Mouse (Mus musculus): ENCODE measurements around the gene Eya4.

Eya4 gene

GRCm38 (mm10) chr10:23350011-23350911, at the start of gene Eya4:
Eya4 (minus strand) TSS chr10:23350786.
- no peak for DNase-seq (ENCODE audit: low spot score in 2 of 2)

GRCm38 (mm10) chr10:23395399-23395798, 44.8 kb upstream of the Eya4 start:
- DNase-seq (ENCODE audit: low spot score in 2 of 2), result no peak

DNA sequence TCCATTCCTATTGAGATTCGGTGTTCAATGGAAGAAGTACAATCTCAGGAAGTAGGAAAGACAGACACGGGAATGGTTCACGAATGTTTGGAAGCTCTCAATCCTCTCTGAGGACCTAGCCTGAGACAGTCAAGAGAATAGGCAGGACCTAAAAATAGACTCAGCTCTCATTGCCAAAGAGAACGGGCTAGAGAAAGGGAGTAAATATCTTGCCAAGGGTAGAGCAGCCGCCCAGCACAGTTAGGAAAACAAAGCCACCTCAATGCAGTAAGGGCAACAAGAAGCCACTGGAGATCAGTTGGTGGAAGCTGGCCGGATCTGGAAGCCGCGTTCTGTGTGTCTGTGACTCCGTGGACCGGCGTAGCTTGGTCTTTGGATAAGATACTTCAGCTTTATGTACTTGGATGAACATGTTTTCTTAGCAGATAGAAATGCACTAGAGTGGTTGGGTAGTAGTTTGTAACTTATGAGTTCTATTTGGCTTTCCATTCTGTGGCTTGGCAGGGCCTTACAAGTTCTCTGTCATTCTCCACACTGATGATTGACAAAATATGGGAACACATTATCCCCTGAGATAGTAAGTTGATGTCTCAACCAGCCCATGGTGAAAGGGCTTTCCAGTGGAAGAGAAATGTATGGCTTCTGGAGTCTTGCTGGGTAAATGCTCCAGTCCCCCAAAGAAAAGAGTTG, 44.1 kb upstream of the Eya4 start:
- no peak for DNase-seq (ENCODE audit: low spot score in 2 of 2)

GRCm38 (mm10) chr10:23394152-23394551, 43.6 kb upstream of the Eya4 start:
- DNase-seq (ENCODE audit: low spot score in 2 of 2), result no peak

DNA sequence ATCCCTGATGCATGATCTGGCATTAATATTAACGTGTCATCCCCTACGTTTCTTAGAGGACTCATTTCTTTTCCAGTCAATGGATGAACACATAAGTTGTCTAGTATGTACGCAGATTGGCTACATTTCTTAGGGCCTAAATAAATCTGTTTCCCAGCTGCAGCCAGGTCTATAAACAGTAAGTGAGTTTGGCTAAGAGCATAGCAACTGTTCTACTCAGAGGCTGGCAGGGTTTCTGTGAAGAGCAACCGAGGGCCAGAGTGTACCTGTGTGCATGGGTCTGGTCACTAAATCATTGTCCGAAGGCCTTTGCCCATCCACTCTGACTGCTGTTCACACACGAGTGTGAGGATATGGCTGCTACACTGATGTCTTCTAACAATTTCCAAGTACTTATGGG, 13.3 kb upstream of the Eya4 start:
- no peak for DNase-seq (ENCODE audit: low spot score in 2 of 2)

DNA sequence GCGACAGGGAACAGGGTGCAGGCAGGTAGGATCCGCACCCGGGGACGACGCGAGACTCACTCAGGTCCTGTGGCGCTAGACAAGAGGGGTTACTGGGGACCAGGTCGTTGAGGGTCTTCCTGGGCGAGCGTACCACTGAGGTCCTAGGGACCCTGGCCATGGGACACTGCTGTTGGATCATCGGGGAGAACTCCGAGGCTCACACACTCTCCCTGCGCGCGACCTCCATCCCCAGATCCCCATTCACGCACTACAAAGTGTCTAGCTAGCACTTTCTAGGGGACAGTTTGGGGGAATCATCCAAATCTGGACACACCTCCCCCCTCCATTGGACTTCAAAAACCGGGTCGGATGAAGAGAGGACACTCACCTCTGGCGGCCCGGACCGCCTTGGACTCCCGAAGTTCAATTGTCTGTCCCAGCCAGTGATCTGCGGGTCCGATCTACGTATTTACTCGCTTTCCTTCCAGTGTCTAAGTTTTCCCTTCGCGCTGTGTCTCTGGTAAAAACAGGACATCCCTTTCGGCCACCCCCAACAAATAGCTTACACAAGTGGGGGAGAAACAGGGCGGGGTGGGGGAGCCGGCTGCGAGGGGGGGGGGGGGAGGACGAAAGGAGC, 1.1 kb downstream of the Eya4 start:
- no peak for DNase-seq (ENCODE audit: low spot score in 2 of 2)

DNA sequence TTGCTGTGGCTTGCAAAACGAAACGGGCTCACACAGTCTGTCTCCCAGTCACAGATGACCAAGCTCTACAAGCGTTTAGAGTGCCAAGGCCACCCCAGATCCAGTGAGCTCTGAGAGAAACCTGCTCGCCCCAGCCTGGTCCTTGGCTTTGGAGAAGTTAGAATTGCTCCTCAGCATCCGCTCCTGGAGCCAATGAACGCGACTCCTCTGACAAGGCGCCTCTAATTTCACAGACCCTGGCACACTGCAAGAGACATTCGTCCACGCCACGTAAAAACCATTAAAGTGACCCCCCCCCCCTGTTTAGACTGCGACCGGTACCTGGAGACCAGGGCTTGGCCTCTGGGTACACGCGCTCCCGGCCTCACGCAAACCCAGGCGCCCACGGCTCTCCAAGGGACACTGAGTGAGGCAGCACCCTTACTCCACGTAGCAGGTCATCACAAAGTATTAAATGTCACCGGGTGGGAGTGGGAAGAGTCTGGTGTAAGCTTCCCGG, 1.6 kb downstream of the Eya4 start:
- DNase-seq (ENCODE audit: low spot score in 2 of 2), result no peak

- no peak for DNase-seq (ENCODE audit: low spot score in 2 of 2)
Observed at GRCm38 (mm10) chr10:23348101-23348892, 2.3 kb downstream of the Eya4 start.

DNA sequence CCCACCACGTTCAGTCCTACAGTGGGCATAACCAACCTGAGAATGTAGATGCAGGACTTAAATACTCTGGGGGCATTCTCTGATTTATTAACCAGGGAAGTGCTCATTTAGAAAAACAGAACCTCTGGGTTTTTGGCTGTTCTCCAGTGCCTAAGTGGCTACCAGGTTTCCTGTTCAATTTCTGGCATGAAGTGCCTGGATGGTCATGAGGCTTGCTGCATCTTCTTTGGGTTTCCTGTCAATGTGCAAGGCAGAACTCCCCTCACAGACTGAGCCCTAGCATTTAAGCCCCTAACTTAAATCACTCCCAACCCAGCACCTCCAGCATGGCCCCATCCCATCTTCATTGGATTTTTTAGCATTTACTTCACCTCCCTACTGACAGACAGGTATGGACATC, 13.3 kb downstream of the Eya4 start:
- DNase-seq (ENCODE audit: low spot score in 2 of 2), result no peak

- DNase-seq (ENCODE audit: low spot score in 2 of 2), result no peak
Observed at GRCm38 (mm10) chr10:23332768-23333167, 17.8 kb downstream of the Eya4 start.

GRCm38 (mm10) chr10:23327651-23328050, 22.9 kb downstream of the Eya4 start:
- DNase-seq (ENCODE audit: low spot score in 2 of 2), result no peak

DNA sequence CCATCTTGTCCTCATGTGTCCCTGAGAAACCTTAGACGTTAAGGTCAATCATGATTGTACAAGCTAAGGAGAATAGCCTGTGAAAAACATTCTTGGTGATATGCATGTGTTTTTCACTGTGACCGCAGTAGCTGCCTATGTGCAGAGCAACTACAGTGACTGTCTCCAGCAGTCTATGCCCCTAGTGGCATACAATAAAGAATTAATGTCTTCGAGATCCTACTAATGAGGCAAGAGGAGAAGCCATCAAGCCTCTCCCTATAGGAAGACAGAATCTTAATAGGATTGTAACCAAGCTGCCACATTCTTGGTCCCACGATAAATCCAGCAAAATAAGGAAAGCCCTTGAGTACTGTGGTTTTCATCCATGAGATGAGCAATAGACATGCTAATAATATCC, 28.3 kb downstream of the Eya4 start:
- DNase-seq (ENCODE audit: low spot score in 2 of 2), result no peak

GRCm38 (mm10) chr10:23295616-23296015, 55.0 kb downstream of the Eya4 start:
- DNase-seq (ENCODE audit: low spot score in 2 of 2), result no peak

DNA sequence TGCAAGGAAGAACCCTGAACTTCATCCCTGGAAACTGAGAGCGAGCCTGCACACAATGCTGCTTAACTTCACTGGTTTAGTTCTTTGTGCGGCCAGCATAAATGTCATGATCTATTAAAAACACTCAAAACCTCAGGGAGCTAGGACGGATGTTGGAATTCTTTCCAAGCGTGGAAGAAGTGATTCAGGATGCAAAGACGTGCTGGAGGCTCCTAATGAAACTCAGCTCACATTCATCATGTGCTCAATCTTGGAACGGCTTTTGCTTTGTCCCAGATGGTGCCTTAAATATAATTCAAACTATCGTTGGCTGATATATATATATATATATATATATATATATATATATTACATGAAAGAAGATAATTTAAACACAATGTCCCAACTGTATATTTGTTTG, 58.1 kb downstream of the Eya4 start:
- DNase-seq (ENCODE audit: low spot score in 2 of 2), result no peak

GRCm38 (mm10) chr10:23277371-23277770, 73.2 kb downstream of the Eya4 start:
- no peak for DNase-seq (ENCODE audit: low spot score in 2 of 2)

GRCm38 (mm10) chr10:23271050-23271621, 79.5 kb downstream of the Eya4 start:
- no peak for DNase-seq (ENCODE audit: low spot score in 2 of 2)

- DNase-seq (ENCODE audit: low spot score in 2 of 2), result no peak
Observed at GRCm38 (mm10) chr10:23270502-23270901, 80.1 kb downstream of the Eya4 start.

DNA sequence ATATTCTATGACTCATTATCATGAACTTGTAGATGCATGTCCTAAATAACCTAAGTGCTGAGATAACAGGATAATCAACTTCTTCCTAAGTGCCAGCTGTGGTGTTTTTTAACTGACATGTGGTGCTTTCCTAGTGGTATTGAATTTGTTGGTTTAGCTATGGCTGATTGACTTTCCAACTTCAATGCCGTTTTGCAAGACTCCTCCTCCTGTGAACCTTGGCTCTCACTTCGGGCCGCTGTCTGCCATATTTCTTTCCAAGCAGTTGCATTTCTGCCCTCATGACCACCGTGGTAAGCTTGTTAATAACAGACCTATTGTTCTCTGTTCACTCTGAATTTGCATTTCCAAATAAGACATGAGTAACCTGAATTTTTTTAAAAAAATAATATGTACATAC, 98.4 kb downstream of the Eya4 start:
- no peak for DNase-seq (ENCODE audit: low spot score in 2 of 2)

- no peak for DNase-seq (ENCODE audit: low spot score in 2 of 2)
Observed at GRCm38 (mm10) chr10:23246485-23246884, 104.1 kb downstream of the Eya4 start.

GRCm38 (mm10) chr10:23236918-23237317, 113.7 kb downstream of the Eya4 start:
- no peak for DNase-seq (ENCODE audit: low spot score in 2 of 2)

DNA sequence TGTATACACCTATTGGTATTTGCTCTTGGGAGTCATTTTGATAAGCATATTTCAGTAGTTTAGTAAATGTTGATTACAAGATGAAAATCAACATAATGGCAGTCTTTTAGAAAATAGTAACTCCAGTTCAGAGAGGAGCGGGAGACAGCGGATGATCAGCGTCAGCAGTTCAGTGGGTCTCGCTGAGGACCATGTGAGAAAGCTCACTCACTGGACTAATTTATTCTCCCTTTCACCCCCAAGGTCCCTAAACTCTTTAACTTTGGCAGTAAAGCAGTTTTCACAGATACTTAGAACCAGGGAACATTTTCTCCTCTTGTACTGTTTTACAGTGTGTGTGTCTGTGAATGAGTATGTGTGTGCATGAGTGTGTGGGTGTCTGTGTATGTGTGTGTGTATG, 115.2 kb downstream of the Eya4 start:
- DNase-seq (ENCODE audit: low spot score in 2 of 2), result no peak

Measured in natural killer cell, adult 2 months (primary cell).